Mouse (Mus musculus) intestine, embryonic 14.5 days (tissue): ENCODE data around the gene Fat2. TPM values are rescaled to one million over a fixed set of nuclear protein-coding genes. Genes with fewer than 3 reads are reported as not detected.
A peak's percentile ranks its signal among the peaks of the same experiment; 100 is the strongest.

Experiments used
- ATAC-seq: fragments of 200-750 bp; cut with Nextera tagmentation; replicated peaks from 2 replicates; pipeline ENCODE4 v1.8.0; 2017; ENCODE audit warnings: low read depth, moderate number of reproducible peaks, moderate TSS enrichment, moderate library complexity; ENCODE audit not compliant: low FRiP score, low TSS enrichment
- DNase-seq: peaks from one replicate; pipeline ENCODE4 v3.0.0-alpha.2; 2018; ENCODE audit warnings: low spot score
- H3K27ac ChIP-seq: fragments of 300-500 bp; sonication (generic); 2 replicates; pipeline ENCODE4 v1.5.1; 2014; ENCODE audit warnings: low read depth, mild to moderate bottlenecking, control low read depth
- H3K27me3 ChIP-seq: fragments of 300-500 bp; sonication (generic); replicated peaks from 2 replicates; pipeline ENCODE4 v1.6.1; 2014; ENCODE audit warnings: low read length, control low read depth; ENCODE audit not compliant: control insufficient read depth, insufficient read depth
- H3K36me3 ChIP-seq: fragments of 300-500 bp; sonication (generic); 2 replicates; pipeline ENCODE4 v1.6.1; 2014; ENCODE audit warnings: low read length, control low read depth; ENCODE audit not compliant: control insufficient read depth, insufficient read depth
- H3K4me1 ChIP-seq: fragments of 300-500 bp; sonication (generic); replicated peaks from 2 replicates; pipeline ENCODE4 v1.6.1; 2014; ENCODE audit warnings: low read length, control low read depth, mixed read lengths; ENCODE audit not compliant: control insufficient read depth, insufficient read depth
- H3K4me2 ChIP-seq: fragments of 300-500 bp; sonication (generic); 2 replicates; pipeline ENCODE4 v1.6.1; 2014; ENCODE audit warnings: low read length
- H3K4me3 ChIP-seq: fragments of 300-500 bp; sonication (generic); 2 replicates; pipeline ENCODE4 v1.5.1; 2014; ENCODE audit warnings: low read depth, low read length, control low read depth, mixed read lengths
- H3K9ac ChIP-seq: fragments of 300-500 bp; sonication (generic); 2 replicates; pipeline ENCODE4 v1.6.1; 2014; ENCODE audit warnings: mild to moderate bottlenecking, low read length
- H3K9me3 ChIP-seq: fragments of 300-500 bp; sonication (generic); 2 replicates; pipeline ENCODE4 v1.6.1; 2016; ENCODE audit warnings: low read length, control low read depth; ENCODE audit not compliant: control insufficient read depth
- WGBS: fragments of 180-500 bp; shearing (Covaris S2); extraction: QIAGEN DNeasy Blood & Tissue Kit; methylation state at CpG from one replicate; pipeline ENCODE4 v1.1.7; 2014; 5-methylcytosine and 5-hydroxymethylcytosine counted together
- polyA plus RNA-seq: library from polyadenylated mRNA; unstranded; fragments of >200 nt; fragmentation: Nextera tagmentation; extraction: Ambion mirVana; gene quantifications from 2 replicates; pipeline ENCODE4 v1.2.1, GENCODE M21; 2014

Gene Fat2
- polyA plus RNA-seq, 1 experiment from 2014 or later: 0.07 TPM

GRCm38 (mm10) chr11:55323854-55324253 lies 12.5 kb downstream of the Fat2 start:
- H3K27ac ChIP-seq: no peak overlapping the region
- H3K36me3 ChIP-seq: no peaks in the 10 kb centered on the region
- H3K27me3 ChIP-seq: no peaks in the 10 kb centered on the region
- no peaks in the 10 kb centered on the region for H3K4me1 ChIP-seq
- no peak overlapping the region for H3K4me2 ChIP-seq
- no peak overlapping the region for H3K4me3 ChIP-seq
- DNase-seq (no peak), ATAC-seq (no peak)
- H3K9ac ChIP-seq: no peak overlapping the region
- WGBS: 71% methylated on average over 8 of the region's 8 CpGs
- no peaks in the 10 kb centered on the region for H3K9me3 ChIP-seq

- Histone ChIP-seq H3K36me3 (no peaks in the 10 kb centered on the region), H3K27ac (no peak overlapping the region), H3K9me3 (no peaks in the 10 kb centered on the region), H3K4me3 (no peak overlapping the region), H3K9ac (no peak overlapping the region), H3K4me2 (no peak overlapping the region), H3K4me1 (no peaks in the 10 kb centered on the region), H3K27me3 (no peaks in the 10 kb centered on the region)
- ATAC-seq (no peak), DNase-seq (no peak)
- 84% methylated on average over 2 of the region's 2 CpGs for WGBS
Measured at GRCm38 (mm10) chr11:55320990-55321389, 15.4 kb downstream of the Fat2 start.

GRCm38 (mm10) chr11:55315966-55316365 lies 20.4 kb downstream of the Fat2 start:
- Histone ChIP-seq H3K9me3 (no peaks in the 10 kb centered on the region), H3K4me1 (no peaks in the 10 kb centered on the region), H3K36me3 (no peaks in the 10 kb centered on the region), H3K27ac (no peak overlapping the region), H3K9ac (no peak overlapping the region), H3K4me3 (no peak overlapping the region), H3K4me2 (no peak overlapping the region), H3K27me3 (no peaks in the 10 kb centered on the region)
- WGBS: 61% methylated on average over 6 of the region's 6 CpGs
- DNase-seq: no peak
- ATAC-seq: no peak

- Histone ChIP-seq H3K9ac (no peak overlapping the region), H3K4me2 (peak overlapping the region; percentile 29; the same call in 1 of the 2 replicates), H3K4me1 (no peaks in the 10 kb centered on the region), H3K4me3 (no peak overlapping the region), H3K9me3 (no peaks in the 10 kb centered on the region), H3K27ac (no peak overlapping the region), H3K27me3 (no peaks in the 10 kb centered on the region), H3K36me3 (no peaks in the 10 kb centered on the region)
- ATAC-seq (no peak), DNase-seq (no peak)
- 38% methylated on average over 2 of the region's 2 CpGs for WGBS
Measured at GRCm38 (mm10) chr11:55314704-55315047, 21.7 kb downstream of the Fat2 start.

- no peaks in the 10 kb centered on the region for H3K27me3 ChIP-seq
- H3K4me1 ChIP-seq: no peaks in the 10 kb centered on the region
- ATAC-seq (peak; percentile 70), DNase-seq (peak; percentile 53)
- no peak overlapping the region for H3K4me3 ChIP-seq
- no peaks in the 10 kb centered on the region for H3K9me3 ChIP-seq
- H3K36me3 ChIP-seq: no peaks in the 10 kb centered on the region
- no peak overlapping the region for H3K9ac ChIP-seq
- WGBS: 18% methylated on average over 29 of the region's 29 CpGs
- H3K4me2 ChIP-seq: peak overlapping the region; percentile 29
- H3K27ac ChIP-seq: no peak overlapping the region
Measured at GRCm38 (mm10) chr11:55313768-55314703, 22.3 kb downstream of the Fat2 start.

- Histone ChIP-seq H3K4me2 (no peak overlapping the region), H3K4me1 (no peaks in the 10 kb centered on the region), H3K4me3 (no peak overlapping the region), H3K36me3 (no peaks in the 10 kb centered on the region), H3K27ac (no peak overlapping the region), H3K9ac (no peak overlapping the region), H3K27me3 (no peaks in the 10 kb centered on the region), H3K9me3 (no peaks in the 10 kb centered on the region)
- ATAC-seq: no peak
- no peak for DNase-seq
- WGBS: 54% methylated on average over 4 of the region's 4 CpGs
Measured at GRCm38 (mm10) chr11:55302350-55302749, 34.0 kb downstream of the Fat2 start.

- Histone ChIP-seq H3K36me3 (no peaks in the 10 kb centered on the region), H3K27me3 (no peaks in the 10 kb centered on the region), H3K9me3 (no peaks in the 10 kb centered on the region), H3K4me3 (no peak overlapping the region), H3K9ac (no peak overlapping the region), H3K27ac (no peak overlapping the region), H3K4me1 (no peaks in the 10 kb centered on the region), H3K4me2 (no peak overlapping the region)
- 93% methylated on average over 5 of the region's 5 CpGs for WGBS
- ATAC-seq (no peak), DNase-seq (no peak)
Measured at GRCm38 (mm10) chr11:55293179-55293578, 43.2 kb downstream of the Fat2 start.

GRCm38 (mm10) chr11:55291901-55292300 lies 44.5 kb downstream of the Fat2 start:
- H3K9me3 ChIP-seq: no peaks in the 10 kb centered on the region
- ATAC-seq (no peak), DNase-seq (no peak)
- WGBS: 90% methylated on average over 7 of the region's 7 CpGs
- no peak overlapping the region for H3K27ac ChIP-seq
- H3K4me2 ChIP-seq: no peak overlapping the region
- no peak overlapping the region for H3K9ac ChIP-seq
- H3K36me3 ChIP-seq: no peaks in the 10 kb centered on the region
- no peaks in the 10 kb centered on the region for H3K4me1 ChIP-seq
- no peaks in the 10 kb centered on the region for H3K27me3 ChIP-seq
- no peak overlapping the region for H3K4me3 ChIP-seq

GRCm38 (mm10) chr11:55289851-55290391 lies 46.4 kb downstream of the Fat2 start:
- 79% methylated on average over 5 of the region's 5 CpGs for WGBS
- DNase-seq (no peak), ATAC-seq (no peak)
- H3K27ac ChIP-seq: no peak overlapping the region
- H3K4me2 ChIP-seq: no peak overlapping the region
- no peak overlapping the region for H3K4me3 ChIP-seq
- no peaks in the 10 kb centered on the region for H3K36me3 ChIP-seq
- H3K9me3 ChIP-seq: no peaks in the 10 kb centered on the region
- H3K9ac ChIP-seq: no peak overlapping the region
- no peaks in the 10 kb centered on the region for H3K27me3 ChIP-seq
- H3K4me1 ChIP-seq: no peaks in the 10 kb centered on the region
